Mouse (Mus musculus): ENCODE measurements at regions not wholly inside any gene's neighbourhood (a gene's known extent, or its start where the extent isn't known, plus 50 kb on each side); places are given as distances from the start of the nearest gene placed in this dataset.
"Not testable (repeated sequence)": the region's sequence is repeated elsewhere in the genome, so short reads cannot be mapped to it uniquely, and the experiment has no call there.

GRCm38 (mm10) chr9:41914611-41915010 is 209.5 kb downstream of the Sorl1 start:
- DNase-seq (ENCODE audit: low spot score), result no peak

GRCm38 (mm10) chr9:41913911-41914310 is 210.2 kb downstream of the Sorl1 start:
- DNase-seq (ENCODE audit: low spot score), result no peak

GRCm38 (mm10) chr9:41912482-41912881 is 211.6 kb downstream of the Sorl1 start:
- DNase-seq (ENCODE audit: low spot score), result no peak

- DNase-seq (ENCODE audit: low spot score), result no peak
Measured at GRCm38 (mm10) chr9:41900606-41900974, 223.5 kb downstream of the Sorl1 start.

GRCm38 (mm10) chr9:41899766-41900605 is 224.1 kb downstream of the Sorl1 start:
- peak; percentile 15 for DNase-seq (ENCODE audit: low spot score)

- no peak for DNase-seq (ENCODE audit: low spot score)
Measured at GRCm38 (mm10) chr9:41895106-41895505, 229.0 kb downstream of the Sorl1 start.

GRCm38 (mm10) chr9:41892841-41893240 is 231.3 kb downstream of the Sorl1 start:
- no peak for DNase-seq (ENCODE audit: low spot score)

GRCm38 (mm10) chr9:41891206-41891605 is 232.9 kb downstream of the Sorl1 start:
- peak; percentile 28 for DNase-seq (ENCODE audit: low spot score)

- peak; percentile 76 for DNase-seq (ENCODE audit: low spot score)
Measured at GRCm38 (mm10) chr9:41890273-41891141, 233.6 kb downstream of the Sorl1 start.

GRCm38 (mm10) chr9:41889568-41890272 is 234.4 kb downstream of the Sorl1 start:
- no peak for DNase-seq (ENCODE audit: low spot score)

- no peak for DNase-seq (ENCODE audit: low spot score)
Measured at GRCm38 (mm10) chr9:41888616-41889150, 235.4 kb downstream of the Sorl1 start.

GRCm38 (mm10) chr9:41886456-41886855 is 237.6 kb downstream of the Sorl1 start:
- DNase-seq (ENCODE audit: low spot score), result not testable (repeated sequence)

- DNase-seq (ENCODE audit: low spot score), result no peak
Measured at GRCm38 (mm10) chr9:41880457-41880856, 243.6 kb downstream of the Sorl1 start.

GRCm38 (mm10) chr9:41879080-41879479 is 245.0 kb downstream of the Sorl1 start:
- DNase-seq (ENCODE audit: low spot score), result no peak

GRCm38 (mm10) chr9:41861136-41861535 is 263.0 kb downstream of the Sorl1 start:
- DNase-seq (ENCODE audit: low spot score), result no peak

- peak; percentile 38 for DNase-seq (ENCODE audit: low spot score)
Measured at GRCm38 (mm10) chr9:41860681-41861080, 263.4 kb downstream of the Sorl1 start.

GRCm38 (mm10) chr9:41859780-41860179 is 264.3 kb downstream of the Sorl1 start:
- DNase-seq (ENCODE audit: low spot score), result no peak

GRCm38 (mm10) chr9:41852099-41852498 is 272.0 kb downstream of the Sorl1 start:
- DNase-seq (ENCODE audit: low spot score), result no peak

GRCm38 (mm10) chr9:41849628-41850326 is 274.3 kb downstream of the Sorl1 start:
- DNase-seq (ENCODE audit: low spot score), result no peak

- no peak for DNase-seq (ENCODE audit: low spot score)
Measured at GRCm38 (mm10) chr9:41844616-41845015, 279.5 kb downstream of the Sorl1 start.

All from retina, embryonic 14.5 days (tissue).